Mouse (Mus musculus): ENCODE results near the gene Fam178b. TPM values are rescaled to one million over a fixed set of nuclear protein-coding genes. Genes with fewer than 3 reads are reported as not detected.
"Not testable (repeated sequence)": the region's sequence is repeated elsewhere in the genome, so short reads cannot be mapped to it uniquely, and the experiment has no call there.

Gene Fam178b
- polyA plus RNA-seq, 1 experiment from 2014 or later = 0.24 TPM

DNA sequence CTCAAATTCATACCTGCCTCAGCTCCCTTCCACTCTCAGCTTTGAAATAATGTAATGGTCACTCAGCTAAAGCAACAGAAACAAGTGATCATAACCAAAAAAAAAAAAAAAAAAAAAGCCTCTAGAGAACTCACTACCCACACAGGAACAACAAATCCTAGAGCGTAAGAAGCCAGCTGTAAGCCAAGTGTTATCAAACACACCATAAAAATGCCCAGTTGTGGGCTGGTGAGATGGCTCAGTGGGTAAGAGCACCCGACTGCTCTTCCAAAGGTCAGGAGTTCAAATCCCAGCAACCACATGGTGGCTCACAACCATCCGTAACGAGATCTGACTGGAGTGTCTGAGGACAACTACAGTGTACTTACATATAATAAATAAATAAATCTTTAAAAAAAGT is 15.0 kb downstream of the Fam178b start:
- not testable (repeated sequence) for H3K36me3 ChIP-seq; H3K4me1 ChIP-seq (replicated peaks); H3K4me2 ChIP-seq; H3K4me3 ChIP-seq; H3K9me3 ChIP-seq; ATAC-seq (ENCODE audit: low read depth); H3K27ac ChIP-seq (replicated peaks); H3K27me3 ChIP-seq; H3K9ac ChIP-seq
- WGBS = 54% methylated on average over 4 of the region's 4 CpGs

DNA sequence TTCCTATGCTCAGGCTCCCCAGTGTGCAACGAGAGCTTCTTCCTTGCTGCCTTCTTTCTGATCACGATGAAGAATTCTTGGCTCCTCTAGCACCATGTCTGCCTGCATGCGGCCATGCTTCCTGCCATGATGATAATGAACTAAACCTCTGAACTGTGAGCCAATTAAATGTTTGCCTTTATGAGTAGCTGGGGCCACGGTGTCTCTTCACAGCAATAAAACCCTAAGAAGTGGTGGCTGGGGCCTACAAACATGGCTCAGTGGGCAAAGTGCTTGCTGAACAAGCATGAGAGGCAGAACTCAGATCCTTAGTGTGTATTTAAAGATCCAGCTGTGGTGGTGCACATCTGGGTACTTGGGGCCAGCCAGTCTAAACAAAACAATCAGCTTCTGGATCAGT is 17.0 kb downstream of the Fam178b start:
- Histone ChIP-seq H3K4me2 (no peak overlapping the region), H3K36me3 (no peaks in the 10 kb centered on the region), H3K4me3 (no peak overlapping the region), H3K4me1 (replicated peaks) (no peaks in the 10 kb centered on the region; the same call in 1 of the 2 replicates), H3K27ac (replicated peaks) (no peak overlapping the region; the same call in 1 of the 2 replicates), H3K9ac (no peak overlapping the region), H3K27me3 (no peaks in the 10 kb centered on the region), H3K9me3 (no peaks in the 10 kb centered on the region)
- 45% methylated on average over 4 of the region's 4 CpGs for WGBS
- ATAC-seq (ENCODE audit: low read depth) = no peak

DNA sequence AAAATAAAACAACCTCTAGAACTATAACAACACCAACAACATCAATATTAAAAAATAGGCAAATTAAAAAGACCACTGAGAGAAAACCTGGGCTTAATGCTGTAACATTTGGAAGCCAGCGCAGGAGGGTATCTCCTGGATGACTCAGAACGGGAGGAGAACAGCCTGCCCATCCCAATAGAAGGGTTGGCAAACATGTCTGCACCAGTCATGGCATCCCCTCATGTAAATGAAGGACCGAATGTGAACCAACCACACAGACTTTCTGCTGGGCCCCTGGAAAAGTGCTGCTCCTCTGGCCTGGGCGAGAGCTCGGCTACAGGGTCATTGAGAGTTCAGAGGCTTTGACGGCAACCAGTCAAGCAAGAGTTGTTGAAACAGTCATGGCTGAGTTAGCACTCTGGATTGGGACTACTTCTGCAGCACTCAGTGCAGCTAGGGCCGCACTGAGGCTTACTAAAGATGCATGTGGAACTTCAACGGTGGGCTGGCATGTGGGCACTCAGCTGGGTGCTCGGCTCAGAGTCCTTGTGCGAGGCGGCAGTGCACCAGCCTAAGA is 17.7 kb downstream of the Fam178b start:
- H3K27ac ChIP-seq (replicated peaks) = no peak overlapping the region
- no peak for ATAC-seq (ENCODE audit: low read depth)
- 57% methylated on average over 11 of the region's 11 CpGs for WGBS
- H3K27me3 ChIP-seq = no peaks in the 10 kb centered on the region
- H3K4me3 ChIP-seq = no peak overlapping the region
- H3K4me2 ChIP-seq = no peak overlapping the region
- H3K4me1 ChIP-seq (replicated peaks) = no peaks in the 10 kb centered on the region; the same call in 1 of the 2 replicates
- H3K9ac ChIP-seq = no peak overlapping the region
- H3K36me3 ChIP-seq = no peaks in the 10 kb centered on the region
- no peaks in the 10 kb centered on the region for H3K9me3 ChIP-seq

DNA sequence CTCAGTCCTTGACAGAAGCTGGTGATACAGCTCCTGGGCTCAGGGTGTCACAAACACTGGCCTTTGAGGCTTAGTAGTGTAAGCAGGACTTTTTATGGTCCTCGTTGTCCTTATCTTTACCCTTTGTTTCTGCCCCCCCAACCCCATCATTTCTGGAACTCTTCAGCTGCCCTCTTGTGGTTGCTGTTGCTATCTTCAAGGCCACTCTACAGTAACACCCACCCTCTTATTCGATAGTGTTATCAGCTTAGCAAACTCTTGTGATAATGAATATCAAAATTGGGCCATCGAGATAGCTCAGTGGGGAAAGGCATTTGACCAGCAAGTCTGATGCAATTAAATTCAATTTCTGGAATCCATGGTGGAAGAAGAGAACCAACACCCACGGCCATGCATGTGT is 18.5 kb downstream of the Fam178b start:
- no peak for ATAC-seq (ENCODE audit: low read depth)
- Histone ChIP-seq H3K9ac (no peak overlapping the region), H3K4me2 (no peak overlapping the region), H3K9me3 (no peaks in the 10 kb centered on the region), H3K27ac (replicated peaks) (no peak overlapping the region), H3K27me3 (no peaks in the 10 kb centered on the region), H3K36me3 (no peaks in the 10 kb centered on the region), H3K4me1 (replicated peaks) (no peaks in the 10 kb centered on the region; the same call in 1 of the 2 replicates), H3K4me3 (no peak overlapping the region)
- 68% methylated on average over 4 of the region's 4 CpGs for WGBS

DNA sequence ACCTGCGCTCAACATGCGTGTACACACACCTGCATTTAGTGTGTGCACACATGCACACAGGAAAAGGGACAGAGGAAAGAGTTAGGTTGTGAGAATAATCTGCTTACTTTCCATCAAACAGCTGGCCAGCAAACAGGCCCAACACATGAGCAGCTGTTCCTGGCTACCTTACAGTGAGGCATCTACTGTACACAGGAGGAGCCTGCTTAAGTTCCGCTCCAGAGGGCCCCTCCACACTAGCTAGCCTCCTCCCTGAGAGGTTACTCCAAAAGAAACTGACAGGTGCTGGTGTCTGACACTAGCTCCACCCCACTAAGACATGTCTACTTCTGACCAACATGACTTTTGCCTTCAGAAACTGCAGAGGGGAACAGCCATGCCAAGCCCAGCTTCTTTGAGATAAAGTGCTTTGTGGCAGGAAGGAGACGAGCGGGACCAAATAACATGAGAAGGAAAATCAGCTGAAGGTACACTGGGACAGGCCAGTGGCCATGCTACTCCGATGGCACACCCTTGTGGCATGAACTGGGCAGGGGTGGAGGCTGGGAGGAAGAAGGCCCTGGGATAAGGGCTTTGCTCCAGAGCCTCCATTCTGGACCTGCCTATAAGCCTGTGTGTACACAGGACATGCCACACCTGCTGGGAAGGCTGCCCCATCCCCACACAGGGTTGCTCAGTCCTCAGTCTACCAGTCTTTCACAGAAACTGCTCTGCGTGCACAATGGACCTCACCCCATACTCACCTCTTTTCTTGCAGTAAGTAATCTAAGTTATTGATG is 24.2 kb downstream of the Fam178b start:
- Histone ChIP-seq H3K4me1 (replicated peaks) (no peaks in the 10 kb centered on the region), H3K36me3 (no peaks in the 10 kb centered on the region), H3K27ac (replicated peaks) (no peak overlapping the region), H3K27me3 (no peaks in the 10 kb centered on the region), H3K9ac (no peak overlapping the region), H3K4me3 (no peak overlapping the region), H3K4me2 (no peak overlapping the region), H3K9me3 (no peaks in the 10 kb centered on the region)
- ATAC-seq (ENCODE audit: low read depth) = no peak
- 82% methylated on average over 7 of the region's 7 CpGs for WGBS

DNA sequence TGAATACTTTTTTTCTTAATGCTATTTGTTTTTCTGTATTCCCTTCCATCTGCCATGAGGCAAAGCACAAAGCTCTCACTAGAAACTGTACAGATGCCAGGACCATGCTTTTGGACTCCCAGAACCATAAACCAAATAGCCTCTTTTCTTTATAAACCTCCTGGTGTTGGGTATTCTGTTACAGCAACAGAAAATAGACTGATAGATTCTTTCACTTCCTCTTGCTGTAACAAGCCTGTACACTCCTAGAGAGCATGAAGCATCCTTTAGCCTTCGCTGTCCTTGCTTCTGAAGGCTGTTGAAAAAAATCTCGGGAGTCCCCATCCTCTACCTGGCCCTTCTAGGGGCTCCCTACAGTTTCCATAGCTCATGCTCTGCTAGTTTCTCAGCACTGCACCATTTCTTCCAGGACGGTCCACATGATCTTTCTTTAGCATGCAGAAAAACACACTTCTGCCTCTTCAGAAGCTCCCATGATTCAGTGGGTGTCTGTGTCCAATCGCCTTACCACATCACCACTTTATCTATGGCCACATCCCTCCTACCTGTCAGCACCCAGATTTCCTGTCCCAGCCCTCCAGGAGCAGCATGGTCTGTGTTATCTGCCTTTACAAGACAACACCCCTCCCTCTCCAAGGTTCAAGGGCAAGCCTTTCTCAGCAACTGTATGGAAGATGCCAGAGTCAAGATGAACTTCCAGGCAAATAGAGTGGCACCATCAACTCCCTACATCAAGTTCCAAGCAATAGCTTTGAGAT is 25.1 kb downstream of the Fam178b start:
- Histone ChIP-seq H3K9me3 (no peaks in the 10 kb centered on the region), H3K4me3 (no peak overlapping the region)
- 83% methylated on average over 4 of the region's 4 CpGs for WGBS

DNA sequence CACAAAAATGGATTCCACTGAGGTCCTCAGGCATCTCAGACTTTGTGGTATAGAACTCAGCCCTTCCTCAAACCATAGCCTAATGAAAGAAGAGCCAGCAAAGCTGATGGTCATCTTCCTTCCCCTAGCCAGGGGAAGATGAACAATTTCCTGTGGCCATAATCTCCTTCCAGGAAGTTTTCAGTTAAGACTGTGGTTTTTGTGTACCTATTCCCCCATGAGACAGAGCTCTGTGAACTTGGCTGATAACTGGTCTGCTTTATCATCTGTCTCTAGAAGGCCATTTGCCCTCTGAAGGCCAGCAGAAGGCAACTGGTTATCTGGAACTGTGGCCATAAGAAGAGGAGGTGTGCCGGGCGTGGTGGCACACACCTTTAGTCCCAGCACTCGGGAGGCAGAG is 26.8 kb downstream of the Fam178b start:
- no peak for ATAC-seq (ENCODE audit: low read depth)
- Histone ChIP-seq H3K27ac (replicated peaks) (no peak overlapping the region), H3K9ac (no peak overlapping the region), H3K27me3 (no peaks in the 10 kb centered on the region), H3K4me2 (no peak overlapping the region), H3K36me3 (no peaks in the 10 kb centered on the region), H3K4me1 (replicated peaks) (no peaks in the 10 kb centered on the region), H3K4me3 (no peak overlapping the region), H3K9me3 (no peaks in the 10 kb centered on the region)
- 92% methylated on average over 3 of the region's 3 CpGs for WGBS

More for the DNA sequence above, 25.1 kb downstream of the Fam178b start:
- Histone ChIP-seq H3K27ac (replicated peaks) (no peak overlapping the region), H3K27me3 (no peaks in the 10 kb centered on the region), H3K9ac (no peak overlapping the region), H3K36me3 (no peaks in the 10 kb centered on the region), H3K4me2 (no peak overlapping the region), H3K4me1 (replicated peaks) (no peaks in the 10 kb centered on the region)
- ATAC-seq (ENCODE audit: low read depth) = no peak

DNA sequence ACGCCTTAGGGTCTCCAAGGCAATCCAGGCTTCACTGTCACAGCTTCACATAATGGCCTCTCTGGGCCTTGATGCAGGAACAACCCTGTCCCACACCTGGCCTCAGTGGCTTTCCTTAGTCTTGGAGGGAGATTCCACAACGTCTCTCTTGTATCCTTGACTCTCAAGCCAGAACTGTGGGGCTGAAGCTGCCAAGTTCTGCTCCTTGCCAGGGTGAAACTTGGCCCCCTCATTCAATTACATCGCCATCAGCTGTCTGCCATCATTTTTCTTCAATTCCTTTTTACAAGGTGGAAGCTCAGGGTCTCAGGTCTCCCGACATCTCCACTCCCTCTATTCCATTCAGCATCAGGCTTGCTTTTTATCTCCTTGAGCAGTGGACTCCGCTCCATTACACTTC is 27.9 kb downstream of the Fam178b start:
- Histone ChIP-seq H3K4me3 (no peak overlapping the region), H3K27me3 (no peaks in the 10 kb centered on the region), H3K4me2 (no peak overlapping the region), H3K4me1 (replicated peaks) (no peaks in the 10 kb centered on the region), H3K9me3 (no peaks in the 10 kb centered on the region), H3K27ac (replicated peaks) (no peak overlapping the region), H3K36me3 (no peaks in the 10 kb centered on the region), H3K9ac (no peak overlapping the region)
- WGBS = 80% methylated on average over 5 of the region's 5 CpGs
- no peak for ATAC-seq (ENCODE audit: low read depth)

DNA sequence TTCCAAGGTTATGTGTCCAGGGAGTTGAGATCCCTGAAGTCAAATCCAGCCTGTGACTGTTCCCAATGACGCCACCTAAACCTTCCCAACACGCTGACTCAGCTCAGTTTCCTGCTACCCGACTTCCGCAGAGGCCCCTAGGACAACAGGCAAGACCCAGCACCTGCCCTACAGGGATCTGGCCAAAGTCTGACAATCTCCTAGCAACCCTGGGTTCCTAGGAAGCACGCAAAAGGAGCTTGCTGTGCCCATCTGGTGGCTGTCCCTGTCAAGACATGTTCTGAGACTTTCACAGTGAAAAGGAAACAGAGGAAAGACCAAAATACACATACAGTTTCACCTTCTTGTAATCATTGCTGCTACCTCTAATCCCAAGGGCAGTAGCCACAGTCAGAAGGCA is 35.4 kb downstream of the Fam178b start:
- Histone ChIP-seq H3K36me3 (no peaks in the 10 kb centered on the region), H3K4me3 (no peak overlapping the region), H3K9me3 (no peaks in the 10 kb centered on the region), H3K27ac (replicated peaks) (no peak overlapping the region), H3K9ac (no peak overlapping the region), H3K4me1 (replicated peaks) (0 out of 2 replicates have a peak, but pooled peaks cover 6% of the 10 kb centered on the region), H3K4me2 (no peak overlapping the region), H3K27me3 (no peaks in the 10 kb centered on the region)
- 66% methylated on average over 5 of the region's 5 CpGs for WGBS
- no peak for ATAC-seq (ENCODE audit: low read depth)

DNA sequence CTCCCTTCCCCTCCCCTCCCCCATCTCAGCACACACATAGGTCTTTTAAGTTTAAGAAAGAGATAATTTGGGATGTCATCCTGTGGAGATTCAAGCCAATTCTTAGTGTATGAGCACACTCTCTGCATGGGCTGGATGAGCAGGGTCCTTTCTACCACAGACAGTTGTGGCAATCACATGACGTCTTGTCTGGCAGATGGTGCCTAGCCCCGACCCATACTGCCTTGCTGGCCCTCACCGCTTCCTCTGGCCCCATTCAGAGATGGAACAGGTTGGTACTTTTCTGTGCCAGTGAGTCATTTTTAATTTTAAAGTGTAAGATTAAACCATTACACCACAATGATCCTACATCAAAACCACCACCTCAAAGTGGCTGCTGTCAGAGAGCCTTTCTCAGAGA is 36.7 kb downstream of the Fam178b start:
- Histone ChIP-seq H3K27ac (replicated peaks) (no peak overlapping the region), H3K27me3 (no peaks in the 10 kb centered on the region), H3K9ac (no peak overlapping the region), H3K36me3 (no peaks in the 10 kb centered on the region), H3K9me3 (no peaks in the 10 kb centered on the region), H3K4me2 (no peak overlapping the region), H3K4me1 (replicated peaks) (0 out of 2 replicates have a peak, but pooled peaks cover 6% of the 10 kb centered on the region), H3K4me3 (no peak overlapping the region)
- ATAC-seq (ENCODE audit: low read depth) = no peak
- WGBS = 69% methylated on average over 3 of the region's 3 CpGs

DNA sequence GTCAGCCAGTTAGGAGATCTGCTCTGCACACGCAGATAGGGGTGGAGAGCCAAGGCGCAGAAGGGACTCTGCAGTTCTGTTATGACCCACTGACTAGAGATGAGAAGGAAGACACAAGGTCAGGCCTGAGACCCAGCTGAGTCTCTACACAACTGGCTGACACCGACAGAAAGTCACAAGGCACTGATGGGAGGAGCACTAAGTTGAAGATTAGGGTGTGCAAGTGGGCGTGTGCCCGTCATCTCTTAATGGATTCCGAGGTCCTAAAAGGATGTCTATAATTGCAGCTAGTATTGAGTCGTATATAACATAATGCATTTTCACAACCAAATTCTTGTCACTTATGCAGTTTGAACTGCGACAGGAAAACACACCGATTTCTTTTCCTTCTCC is 38.4 kb downstream of the Fam178b start:
- H3K9me3 ChIP-seq = no peaks in the 10 kb centered on the region
- H3K4me3 ChIP-seq = no peak overlapping the region
- H3K36me3 ChIP-seq = no peaks in the 10 kb centered on the region
- H3K4me2 ChIP-seq = no peak overlapping the region
- no peak for ATAC-seq (ENCODE audit: low read depth)
- H3K4me1 ChIP-seq (replicated peaks) = 0 out of 2 replicates have a peak, but pooled peaks cover 6% of the 10 kb centered on the region
- H3K27ac ChIP-seq (replicated peaks) = no peak overlapping the region
- H3K9ac ChIP-seq = no peak overlapping the region
- H3K27me3 ChIP-seq = no peaks in the 10 kb centered on the region
- WGBS = 92% methylated on average over 9 of the region's 9 CpGs

DNA sequence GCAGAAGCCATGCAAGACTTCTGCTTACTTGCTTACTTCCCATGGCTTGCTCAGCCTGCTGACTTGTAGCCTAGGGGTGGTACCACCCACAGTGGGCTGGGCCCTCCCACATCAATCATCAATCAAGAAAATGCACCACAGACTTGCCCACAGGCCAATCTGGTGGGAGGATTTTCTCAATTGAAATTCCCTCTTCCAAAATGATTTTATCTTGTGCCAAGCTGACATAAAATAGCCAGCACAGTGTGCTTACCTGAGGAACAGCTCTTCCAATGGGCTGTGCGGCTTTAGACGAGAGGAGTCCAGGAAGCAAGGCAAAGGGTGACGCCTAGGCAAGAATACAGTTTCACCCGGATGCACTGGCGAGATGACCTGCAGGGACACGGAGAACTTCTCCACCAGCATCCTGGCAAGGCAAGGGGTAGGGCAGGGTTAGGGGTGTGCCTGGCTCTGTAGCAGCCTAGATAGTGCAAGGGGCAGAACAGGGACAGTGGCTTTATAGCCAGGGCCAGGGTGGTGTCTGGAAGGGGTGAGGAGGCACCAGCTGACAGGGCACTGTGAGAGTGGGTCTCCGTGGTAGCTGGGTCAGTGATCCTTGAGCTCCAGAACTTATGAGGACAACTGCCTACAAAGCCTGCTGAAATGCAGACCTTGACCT is 38.9 kb downstream of the Fam178b start:
- no peak for ATAC-seq (ENCODE audit: low read depth)
- 0 out of 2 replicates have a peak, but pooled peaks cover 6% of the 10 kb centered on the region for H3K4me1 ChIP-seq (replicated peaks)
- no peaks in the 10 kb centered on the region for H3K36me3 ChIP-seq
- H3K9me3 ChIP-seq = no peaks in the 10 kb centered on the region
- H3K27me3 ChIP-seq = no peaks in the 10 kb centered on the region
- no peak overlapping the region for H3K9ac ChIP-seq
- 86% methylated on average over 7 of the region's 7 CpGs for WGBS
- H3K4me2 ChIP-seq = no peak overlapping the region
- no peak overlapping the region for H3K27ac ChIP-seq (replicated peaks)
- no peak overlapping the region for H3K4me3 ChIP-seq
